Mouse (Mus musculus): ENCODE data around the gene Grip1.

DNA sequence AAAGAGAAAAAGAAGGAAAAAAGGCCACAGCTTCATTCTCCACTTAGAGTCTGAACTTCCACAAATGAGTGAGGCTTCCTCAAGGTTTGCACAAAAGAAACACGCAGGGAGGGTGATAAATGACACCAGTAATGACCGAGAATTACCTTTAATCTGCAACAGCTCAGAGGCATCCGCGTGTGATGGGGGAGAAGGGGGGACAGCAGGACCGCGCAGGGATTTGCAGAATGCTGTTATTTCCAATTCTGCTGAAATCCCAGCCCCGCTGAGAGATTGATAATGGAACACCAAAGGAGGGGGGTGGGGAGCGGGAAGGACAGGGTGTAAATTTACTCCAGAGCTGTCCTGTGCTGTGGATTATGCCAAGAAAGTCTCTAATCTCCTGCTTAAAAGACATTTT is 352.5 kb downstream of the Grip1 start:
- TF ChIP-seq CTCF (IDR thresholded peaks at IDR 0.05; ENCODE audit: borderline replicate concordance, insufficient read depth, low read length) = no peak
- no peak for TF ChIP-seq POLR2A (IDR thresholded peaks at IDR 0.05; ENCODE audit: low read depth, low read length)
